Mouse (Mus musculus) testis, adult 2 months (tissue): ENCODE measurements around the gene Relt.

Source experiments
- CTCF ChIP-seq: fragments of 200-500 bp; IDR thresholded peaks from 2 replicates; pipeline ENCODE4 v1.5.1; 2012; ENCODE audit warnings: low read depth, mild to moderate bottlenecking, inconsistent platforms, low read length, moderate library complexity; ENCODE audit not compliant: control insufficient read depth, insufficient read depth, insufficient replicate concordance
- POLR2A ChIP-seq: fragments of 200-500 bp; IDR thresholded peaks from 2 replicates; pipeline ENCODE4 v1.6.1; 2012; ENCODE audit warnings: low read depth, mild to moderate bottlenecking, inconsistent platforms, low read length, moderate library complexity; ENCODE audit not compliant: control insufficient read depth

DNA sequence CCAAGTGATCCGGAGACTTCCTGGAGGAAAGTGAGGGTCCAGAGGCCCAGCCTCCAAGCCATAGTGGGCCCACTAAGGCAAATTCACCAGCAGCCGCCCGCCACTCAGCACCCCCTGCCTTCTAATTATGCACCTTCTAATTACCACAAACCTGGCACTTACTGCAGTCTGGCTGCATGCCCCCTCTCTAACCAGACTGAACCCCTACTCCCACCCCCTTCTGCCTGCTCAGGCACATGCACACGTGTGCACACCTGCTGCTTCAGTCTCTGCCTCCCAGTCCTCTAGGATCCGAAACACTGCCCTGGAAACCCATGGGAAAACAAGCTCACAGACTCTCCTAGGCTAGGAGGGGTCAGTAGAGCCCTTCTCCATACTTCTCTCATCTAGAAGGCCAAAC, 8.4 kb downstream of the Relt start:
- TF ChIP-seq CTCF = no peak
- TF ChIP-seq POLR2A = no peak
